Mouse (Mus musculus) testis, adult 2 months (tissue): ENCODE results near the gene Sox15. TPM values are rescaled to one million over a fixed set of nuclear protein-coding genes. Genes with fewer than 3 reads are reported as not detected.
A peak's percentile ranks its signal among the peaks of the same experiment; 100 is the strongest.

ENCODE experiments used
- H3K27ac ChIP-seq: fragments of 200-500 bp; 2 replicates; pipeline ENCODE4 v1.5.1; 2012; ENCODE audit warnings: low read depth, low read length; ENCODE audit not compliant: control insufficient read depth, insufficient read depth
- H3K27me3 ChIP-seq: fragments of 200-500 bp; 2 replicates; pipeline ENCODE4 v1.6.1; 2012; ENCODE audit warnings: mild to moderate bottlenecking, low read length, moderate library complexity; ENCODE audit not compliant: control insufficient read depth, insufficient read depth
- H3K36me3 ChIP-seq: fragments of 200-500 bp; 2 replicates; pipeline ENCODE4 v1.6.1; 2012; ENCODE audit warnings: mild to moderate bottlenecking, low read length; ENCODE audit not compliant: control insufficient read depth, insufficient read depth
- H3K4me1 ChIP-seq: fragments of 200-500 bp; 2 replicates; pipeline ENCODE4 v1.6.1; 2012; ENCODE audit warnings: low read length; ENCODE audit not compliant: control insufficient read depth, insufficient read depth
- H3K4me3 ChIP-seq: fragments of 200-500 bp; 2 replicates; pipeline ENCODE4 v1.5.1; 2012; ENCODE audit warnings: low read depth, mild to moderate bottlenecking, low read length, moderate library complexity, mixed read lengths; ENCODE audit not compliant: control insufficient read depth
- CTCF ChIP-seq: fragments of 200-500 bp; IDR thresholded peaks from 2 replicates; pipeline ENCODE4 v1.5.1; 2012; ENCODE audit warnings: low read depth, mild to moderate bottlenecking, inconsistent platforms, low read length, moderate library complexity; ENCODE audit not compliant: control insufficient read depth, insufficient read depth, insufficient replicate concordance
- POLR2A ChIP-seq: fragments of 200-500 bp; IDR thresholded peaks from 2 replicates; pipeline ENCODE4 v1.6.1; 2012; ENCODE audit warnings: low read depth, mild to moderate bottlenecking, inconsistent platforms, low read length, moderate library complexity; ENCODE audit not compliant: control insufficient read depth
- polyA plus RNA-seq: library from polyadenylated mRNA; depleted of rRNA; stranded (reverse); fragments of >200 nt; gene quantifications from 2 replicates; pipeline ENCODE4 v1.2.3, GENCODE M21; 2012; rRNA removed

The Sox15 gene
- 0.25 and 0.38 TPM in 2 replicates for polyA plus RNA-seq

DNA sequence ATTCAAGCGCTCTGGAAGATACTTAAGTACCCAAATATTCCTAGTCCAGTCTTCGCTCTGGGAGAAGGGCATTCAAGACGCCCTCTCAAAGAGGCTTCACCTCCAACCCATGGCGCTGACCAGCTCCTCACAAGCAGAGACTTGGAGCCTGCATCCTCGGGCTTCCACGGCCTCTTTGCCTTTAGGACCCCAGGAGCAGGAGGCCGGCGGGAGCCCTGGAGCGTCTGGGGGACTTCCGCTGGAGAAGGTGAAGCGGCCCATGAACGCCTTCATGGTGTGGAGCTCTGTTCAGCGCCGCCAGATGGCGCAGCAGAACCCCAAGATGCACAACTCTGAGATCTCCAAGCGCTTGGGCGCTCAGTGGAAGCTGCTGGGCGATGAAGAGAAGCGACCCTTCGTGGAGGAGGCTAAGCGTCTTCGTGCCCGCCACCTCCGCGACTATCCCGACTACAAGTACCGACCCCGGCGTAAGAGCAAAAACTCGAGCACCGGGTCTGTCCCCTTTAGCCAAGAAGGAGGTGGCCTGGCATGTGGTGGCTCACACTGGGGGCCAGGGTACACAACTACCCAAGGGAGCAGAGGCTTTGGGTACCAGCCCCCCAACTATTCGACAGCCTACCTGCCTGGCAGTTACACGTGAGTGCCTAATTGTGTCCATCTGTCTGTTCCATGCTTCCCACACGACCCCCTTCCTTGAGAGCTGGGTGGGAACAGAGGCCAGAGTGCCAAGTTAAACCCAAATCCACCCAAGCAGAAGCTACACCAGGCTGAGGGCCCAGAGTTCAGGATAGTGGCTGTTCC lies at the start of gene Sox15:
TSS of gene Sox15 (plus strand) at position 51 of the 801 bp plus-strand sequence.
- Histone ChIP-seq H3K4me1 (peaks cover 18% of the 10 kb centered on the region), H3K36me3 (peaks cover 11% of the 10 kb centered on the region), H3K27me3 (no peaks in the 10 kb centered on the region), H3K27ac (peak within 1 kb of the TSS; percentile 27; the same call in 1 of the 2 replicates), H3K4me3 (peak within 1 kb of the TSS; percentile 21)
- peak; percentile 51; the same call in 1 of the 2 replicates for TF ChIP-seq CTCF
- TF ChIP-seq POLR2A, result no peak

DNA sequence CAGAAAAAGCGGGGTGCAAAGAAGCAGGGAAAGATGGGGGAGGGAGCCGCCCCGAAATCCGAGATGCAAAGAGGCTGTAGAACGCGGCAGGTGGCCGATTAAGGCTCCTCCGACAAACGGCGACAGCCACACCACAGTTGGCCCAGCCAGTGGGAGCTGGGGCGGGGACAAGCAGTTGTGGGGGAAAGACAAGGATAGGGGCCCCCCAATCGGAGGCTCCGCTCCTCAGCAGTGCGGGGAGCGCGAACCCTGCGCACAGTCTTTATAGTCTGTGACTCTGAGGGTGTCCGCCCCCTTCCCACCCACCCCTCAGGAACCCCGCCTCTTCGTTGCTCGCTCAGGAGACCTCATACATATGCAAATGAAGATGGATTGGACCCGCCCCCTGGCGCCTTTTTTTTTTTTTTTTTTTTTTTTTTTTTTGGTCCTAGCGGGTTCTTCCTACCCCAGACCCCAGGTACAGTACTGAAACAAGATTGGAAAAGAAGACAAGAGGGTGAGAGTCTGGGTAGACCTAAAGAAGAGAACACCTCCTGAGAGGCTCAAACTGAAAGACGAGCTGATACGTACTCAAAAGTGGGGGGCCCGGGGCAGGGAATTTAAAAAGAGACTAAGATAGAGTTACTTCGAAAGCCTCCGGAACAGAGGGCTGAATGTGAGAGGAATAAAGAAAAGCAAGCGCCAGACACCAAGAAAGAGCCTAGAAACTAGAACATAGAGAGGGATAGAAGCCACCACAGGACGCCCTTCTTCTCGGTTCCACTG lies 49.2 kb upstream of the Sox15 start, which contains the start of gene Atp1b2:
TSS of gene Atp1b2 (minus strand) at position 217 of the 765 bp plus-strand sequence.
- peak within 1 kb of the TSS; percentile 54 for H3K27ac ChIP-seq
- TF ChIP-seq CTCF (no peak), POLR2A (peak; percentile 79)

DNA sequence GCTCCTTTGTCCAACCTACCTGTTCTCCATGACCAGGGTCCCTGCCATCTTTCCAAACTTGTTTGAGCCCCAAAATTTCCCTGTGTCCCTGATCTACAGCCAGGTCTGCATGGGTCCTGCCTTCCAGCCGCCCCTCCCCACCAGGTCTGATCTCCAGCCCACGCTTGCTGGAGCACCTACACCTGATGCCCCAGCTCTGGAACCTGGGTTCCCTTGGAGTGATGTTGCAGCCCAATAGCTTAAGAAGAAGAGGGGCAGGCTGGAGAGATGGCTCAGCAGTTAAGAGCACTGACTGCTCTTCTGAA lies 48.7 kb upstream of the Sox15 start:
- H3K4me3 ChIP-seq, result no peak overlapping the region
- no peaks in the 10 kb centered on the region for H3K36me3 ChIP-seq
- H3K27me3 ChIP-seq, result no peaks in the 10 kb centered on the region
- no peak for TF ChIP-seq POLR2A
- no peak overlapping the region for H3K27ac ChIP-seq
- H3K4me1 ChIP-seq, result peaks cover 15% of the 10 kb centered on the region

More for the DNA sequence above, 49.2 kb upstream of the Sox15 start, which contains the start of gene Atp1b2:
- H3K27me3 ChIP-seq, result no peaks in the 10 kb centered on the region
- peaks cover 15% of the 10 kb centered on the region for H3K4me1 ChIP-seq
- H3K4me3 ChIP-seq, result peak within 1 kb of the TSS; percentile 77
- no peaks in the 10 kb centered on the region for H3K36me3 ChIP-seq

DNA sequence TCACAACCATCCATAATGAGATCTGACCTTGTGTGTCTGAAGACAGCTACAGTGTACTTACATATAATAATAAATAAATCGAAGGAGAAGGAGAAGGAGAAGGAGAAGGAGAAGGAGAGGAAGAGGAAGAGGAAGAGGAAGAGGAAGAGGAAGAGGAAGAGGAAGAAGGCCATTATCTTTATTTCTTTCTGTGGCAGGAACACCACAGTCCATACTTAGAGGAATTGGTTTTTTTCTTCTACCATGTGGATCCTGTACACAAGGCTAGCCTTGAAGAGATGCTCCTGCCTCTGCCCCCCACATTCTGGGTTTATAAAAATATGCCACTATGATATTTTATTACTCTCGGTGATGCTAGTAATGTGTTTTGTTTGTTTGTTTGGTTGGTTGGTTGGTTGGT lies 48.3 kb upstream of the Sox15 start:
- peaks cover 15% of the 10 kb centered on the region for H3K4me1 ChIP-seq
- H3K36me3 ChIP-seq, result no peaks in the 10 kb centered on the region
- no peak overlapping the region for H3K4me3 ChIP-seq
- H3K27me3 ChIP-seq, result no peaks in the 10 kb centered on the region
- H3K27ac ChIP-seq, result no peak overlapping the region
- no peak for TF ChIP-seq POLR2A
- TF ChIP-seq CTCF, result no peak

DNA sequence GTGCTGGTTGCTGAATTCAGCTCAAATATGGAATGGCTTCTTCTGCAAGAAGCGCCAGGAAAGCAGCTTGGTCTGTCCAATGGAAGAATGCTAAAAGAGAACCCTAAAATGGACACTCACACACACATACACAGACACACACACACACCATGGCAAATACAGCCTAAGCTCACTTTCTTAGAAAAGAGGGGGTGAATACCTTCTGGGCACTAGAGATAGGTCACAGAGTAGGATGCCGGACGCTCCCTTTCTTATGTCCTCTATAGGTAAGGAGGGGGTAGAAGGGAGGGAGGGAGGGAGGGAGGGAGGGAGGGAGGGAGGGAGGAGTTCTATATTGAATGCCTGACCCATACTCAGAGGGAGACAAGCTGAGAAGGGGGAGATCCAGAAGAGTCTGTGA lies 46.6 kb upstream of the Sox15 start:
- H3K27ac ChIP-seq, result no peak overlapping the region
- no peak overlapping the region for H3K4me3 ChIP-seq
- no peak for TF ChIP-seq CTCF
- no peak for TF ChIP-seq POLR2A

DNA sequence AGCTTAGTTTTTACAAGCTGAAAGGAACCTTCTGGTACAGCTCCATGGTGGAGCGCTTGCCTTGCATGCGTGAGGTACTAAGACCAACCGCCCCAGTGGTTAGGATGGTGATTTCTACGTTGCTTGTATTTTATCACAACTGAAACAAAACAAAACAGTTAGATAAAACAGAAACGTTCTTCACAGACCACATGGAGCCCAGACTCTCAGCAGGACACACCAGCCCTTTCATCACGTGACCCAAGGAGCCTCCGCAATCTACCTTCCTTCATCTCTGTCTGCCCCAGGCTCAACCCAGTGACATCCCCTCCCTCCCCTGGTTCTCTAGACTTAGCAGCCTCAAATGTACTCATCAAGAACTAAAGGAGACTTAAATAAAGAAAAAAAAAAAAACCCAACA lies 45.7 kb upstream of the Sox15 start:
- Histone ChIP-seq H3K27ac (no peak overlapping the region), H3K4me3 (no peak overlapping the region), H3K36me3 (no peaks in the 10 kb centered on the region), H3K27me3 (no peaks in the 10 kb centered on the region), H3K4me1 (peaks cover 25% of the 10 kb centered on the region)
- TF ChIP-seq CTCF, result no peak

More for the DNA sequence above, 46.6 kb upstream of the Sox15 start:
- H3K27me3 ChIP-seq, result no peaks in the 10 kb centered on the region
- H3K4me1 ChIP-seq, result peaks cover 19% of the 10 kb centered on the region
- H3K36me3 ChIP-seq, result no peaks in the 10 kb centered on the region

DNA sequence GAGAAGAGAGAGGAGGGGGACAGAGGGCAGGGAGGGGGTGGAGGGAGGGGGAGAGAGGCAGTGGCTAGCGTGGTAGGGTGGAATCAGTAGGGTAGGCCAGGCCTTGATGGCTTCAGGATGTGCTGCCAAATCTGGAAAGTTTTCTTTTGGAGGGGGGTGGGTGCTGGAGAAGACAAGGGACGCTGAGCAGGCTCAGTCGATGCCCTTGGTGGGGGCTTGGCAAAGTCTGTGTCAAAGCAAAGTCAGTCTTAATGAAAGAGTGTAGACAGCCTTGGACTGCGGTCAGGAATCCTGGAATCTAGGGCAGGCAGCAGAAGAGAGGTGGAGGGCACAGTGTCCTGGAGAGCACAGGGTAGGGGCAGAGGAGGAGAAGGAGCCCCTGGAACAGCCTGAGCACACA lies 44.2 kb upstream of the Sox15 start:
- TF ChIP-seq CTCF (no peak), POLR2A (no peak)
- H3K36me3 ChIP-seq, result no peaks in the 10 kb centered on the region

More for the DNA sequence above, 44.2 kb upstream of the Sox15 start:
- no peaks in the 10 kb centered on the region for H3K27me3 ChIP-seq
- no peak overlapping the region for H3K27ac ChIP-seq
- no peak overlapping the region for H3K4me3 ChIP-seq
- peaks cover 13% of the 10 kb centered on the region for H3K4me1 ChIP-seq
